Mouse (Mus musculus): ENCODE measurements at regions not wholly inside any gene's neighbourhood (a gene's known extent, or its start where the extent isn't known, plus 50 kb on each side); places are given as distances from the start of the nearest gene placed in this dataset.

GRCm38 (mm10) chr15:50498716-50499115 is 3386.0 kb upstream of the Gm7489 start:
- Histone ChIP-seq H3K27me3 (no peaks in the 10 kb centered on the region), H3K4me3 (no peak overlapping the region), H3K4me2 (replicated peaks) (no peak overlapping the region), H3K9me3 (no peaks in the 10 kb centered on the region), H3K27ac (no peak overlapping the region), H3K36me3 (no peaks in the 10 kb centered on the region), H3K9ac (no peak overlapping the region), H3K4me1 (no peaks in the 10 kb centered on the region)
- WGBS: 86% methylated on average over 2 of the region's 2 CpGs
- no peak for ATAC-seq (ENCODE audit: low FRiP score, low read depth)

DNA sequence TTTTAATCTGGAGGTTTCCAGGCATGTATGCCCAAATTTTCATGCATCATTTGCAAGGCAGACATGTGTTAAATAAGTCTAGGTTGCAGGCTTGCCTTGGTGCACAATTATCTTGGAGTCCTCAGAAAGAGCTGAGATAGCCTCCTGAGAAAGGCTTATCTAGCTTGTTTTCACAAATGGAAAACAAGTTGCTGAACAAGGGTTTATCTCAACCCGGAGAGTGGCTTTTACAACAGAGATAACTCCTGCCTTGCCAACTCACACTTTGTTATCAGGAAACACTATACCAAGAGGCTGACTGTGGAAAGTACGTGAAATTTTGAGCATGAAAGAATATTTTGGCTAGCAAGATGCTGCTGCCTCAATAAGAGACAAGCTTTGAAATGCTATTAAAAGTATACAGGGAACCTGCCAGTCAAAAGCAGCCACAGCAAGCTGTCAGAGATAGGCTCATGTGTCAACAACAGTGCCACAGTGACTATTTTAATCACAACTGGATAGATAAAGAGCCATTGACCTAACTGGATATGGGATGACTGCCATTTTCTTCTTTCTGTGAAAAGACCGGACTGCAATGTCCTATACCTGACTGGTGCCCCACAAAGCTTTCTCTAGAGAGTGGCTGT is 3376.6 kb upstream of the Gm7489 start:
- Histone ChIP-seq H3K9ac (no peak overlapping the region), H3K4me3 (no peak overlapping the region), H3K4me2 (replicated peaks) (no peak overlapping the region), H3K27me3 (no peaks in the 10 kb centered on the region), H3K36me3 (no peaks in the 10 kb centered on the region), H3K9me3 (no peaks in the 10 kb centered on the region), H3K4me1 (no peaks in the 10 kb centered on the region), H3K27ac (no peak overlapping the region)
- ATAC-seq (ENCODE audit: low FRiP score, low read depth): no peak
- 77% methylated on average over 3 of the region's 3 CpGs for WGBS

DNA sequence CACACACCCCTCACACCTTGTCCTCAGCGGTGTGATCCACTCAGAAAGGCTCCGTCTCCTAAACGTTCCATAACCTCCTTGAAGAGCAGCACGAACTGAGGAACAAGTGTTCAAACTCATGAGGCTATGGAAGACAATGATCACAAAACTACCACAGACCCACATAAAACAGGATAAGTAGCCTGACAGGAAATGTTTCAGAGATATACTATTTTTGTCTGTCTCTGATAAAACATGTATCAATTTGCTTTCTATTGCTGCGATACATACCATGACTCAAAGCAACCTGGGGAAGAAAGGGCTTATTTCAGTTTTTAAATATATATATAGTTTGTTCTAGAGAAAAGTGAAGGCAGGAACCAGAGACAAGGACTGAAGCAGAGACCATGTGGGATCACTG is 3371.7 kb upstream of the Gm7489 start:
- no peak overlapping the region for H3K4me3 ChIP-seq
- no peak overlapping the region for H3K9ac ChIP-seq
- no peak overlapping the region for H3K4me2 ChIP-seq (replicated peaks)
- WGBS: 93% methylated on average over 5 of the region's 5 CpGs
- H3K27me3 ChIP-seq: no peaks in the 10 kb centered on the region
- ATAC-seq (ENCODE audit: low FRiP score, low read depth): no peak
- 0 out of 2 replicates have a peak, but pooled peaks cover 6% of the 10 kb centered on the region for H3K4me1 ChIP-seq
- no peaks in the 10 kb centered on the region for H3K9me3 ChIP-seq
- no peaks in the 10 kb centered on the region for H3K36me3 ChIP-seq
- H3K27ac ChIP-seq: no peak overlapping the region

- H3K27ac ChIP-seq: no peak overlapping the region
- no peak overlapping the region for H3K9ac ChIP-seq
- ATAC-seq (ENCODE audit: low FRiP score, low read depth): peak; percentile 24; the same call in 1 of the 2 replicates
- H3K27me3 ChIP-seq: no peaks in the 10 kb centered on the region
- H3K4me1 ChIP-seq: no peaks in the 10 kb centered on the region
- 43% methylated on average over 2 of the region's 2 CpGs for WGBS
- H3K4me2 ChIP-seq (replicated peaks): no peak overlapping the region
- H3K4me3 ChIP-seq: no peak overlapping the region
- no peaks in the 10 kb centered on the region for H3K9me3 ChIP-seq
- H3K36me3 ChIP-seq: no peaks in the 10 kb centered on the region
These were observed 3359.9 kb upstream of the Gm7489 start for GRCm38 (mm10) chr15:50524841-50525240.

DNA sequence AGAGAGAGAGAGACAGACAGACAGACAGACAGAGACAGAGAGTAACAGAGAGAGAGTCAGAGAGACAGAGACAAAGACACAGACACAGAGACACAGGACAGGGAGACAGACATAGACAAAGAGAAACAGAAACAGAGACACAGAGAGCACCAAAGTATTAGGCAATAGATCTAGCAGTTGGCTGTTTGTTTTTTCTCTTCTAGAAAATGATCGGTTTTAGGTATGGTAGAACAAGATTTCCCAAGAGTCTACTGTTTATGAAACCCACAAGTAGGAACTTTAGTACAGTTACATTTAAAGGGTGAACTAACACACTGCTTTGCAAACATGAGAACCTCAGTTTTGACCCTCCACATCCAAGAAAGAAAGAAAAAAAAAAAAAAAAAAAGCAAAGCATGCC is 3350.2 kb upstream of the Gm7489 start:
- Histone ChIP-seq H3K27ac (no peak overlapping the region), H3K9me3 (no peaks in the 10 kb centered on the region), H3K4me2 (replicated peaks) (no peak overlapping the region), H3K27me3 (no peaks in the 10 kb centered on the region), H3K4me3 (no peak overlapping the region), H3K4me1 (no peaks in the 10 kb centered on the region), H3K36me3 (no peaks in the 10 kb centered on the region), H3K9ac (no peak overlapping the region)
- ATAC-seq (ENCODE audit: low FRiP score, low read depth): no peak
- WGBS: 81% methylated on average over 1 of the region's 1 CpGs

- ATAC-seq (ENCODE audit: low FRiP score, low read depth): no peak
- Histone ChIP-seq H3K9me3 (no peaks in the 10 kb centered on the region), H3K4me1 (no peaks in the 10 kb centered on the region), H3K27me3 (no peaks in the 10 kb centered on the region), H3K4me3 (no peak overlapping the region), H3K9ac (no peak overlapping the region), H3K27ac (no peak overlapping the region), H3K36me3 (no peaks in the 10 kb centered on the region), H3K4me2 (replicated peaks) (no peak overlapping the region)
- WGBS: 70% methylated on average over 3 of the region's 3 CpGs
These were observed 3321.1 kb upstream of the Gm7489 start for GRCm38 (mm10) chr15:50563611-50564010.

DNA sequence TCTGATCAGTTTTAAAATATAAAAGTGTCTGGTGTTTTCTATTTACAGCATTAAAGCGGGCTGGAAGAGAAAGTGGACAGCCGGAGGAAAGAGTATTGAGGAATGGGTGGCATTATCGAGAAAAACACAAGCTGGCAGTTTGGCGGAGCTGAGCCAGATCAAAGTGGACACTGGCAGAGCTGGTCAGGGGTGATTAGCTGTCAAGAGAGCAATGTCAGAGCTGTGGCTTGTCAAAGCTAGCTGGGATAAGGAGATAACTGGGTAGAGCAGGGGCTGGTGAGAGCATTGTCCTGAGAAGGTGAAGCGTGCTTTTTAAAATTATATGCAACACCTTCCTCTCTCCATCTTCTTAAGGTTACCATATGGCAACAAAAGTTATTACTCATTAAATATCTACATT is 3303.9 kb upstream of the Gm7489 start:
- Histone ChIP-seq H3K4me1 (no peaks in the 10 kb centered on the region), H3K36me3 (no peaks in the 10 kb centered on the region), H3K4me3 (no peak overlapping the region), H3K4me2 (replicated peaks) (no peak overlapping the region), H3K9me3 (peaks cover 7% of the 10 kb centered on the region; the same call in 1 of the 2 replicates), H3K27me3 (no peaks in the 10 kb centered on the region), H3K9ac (no peak overlapping the region), H3K27ac (no peak overlapping the region)
- WGBS: 90% methylated on average over 5 of the region's 5 CpGs
- no peak for ATAC-seq (ENCODE audit: low FRiP score, low read depth)

GRCm38 (mm10) chr15:50583951-50584350 is 3300.8 kb upstream of the Gm7489 start:
- H3K9ac ChIP-seq: no peak overlapping the region
- no peak overlapping the region for H3K4me3 ChIP-seq
- no peaks in the 10 kb centered on the region for H3K36me3 ChIP-seq
- ATAC-seq (ENCODE audit: low FRiP score, low read depth): no peak
- H3K9me3 ChIP-seq: peaks cover 7% of the 10 kb centered on the region; the same call in 1 of the 2 replicates
- no peaks in the 10 kb centered on the region for H3K27me3 ChIP-seq
- H3K4me2 ChIP-seq (replicated peaks): no peak overlapping the region
- no peaks in the 10 kb centered on the region for H3K4me1 ChIP-seq
- H3K27ac ChIP-seq: no peak overlapping the region

DNA sequence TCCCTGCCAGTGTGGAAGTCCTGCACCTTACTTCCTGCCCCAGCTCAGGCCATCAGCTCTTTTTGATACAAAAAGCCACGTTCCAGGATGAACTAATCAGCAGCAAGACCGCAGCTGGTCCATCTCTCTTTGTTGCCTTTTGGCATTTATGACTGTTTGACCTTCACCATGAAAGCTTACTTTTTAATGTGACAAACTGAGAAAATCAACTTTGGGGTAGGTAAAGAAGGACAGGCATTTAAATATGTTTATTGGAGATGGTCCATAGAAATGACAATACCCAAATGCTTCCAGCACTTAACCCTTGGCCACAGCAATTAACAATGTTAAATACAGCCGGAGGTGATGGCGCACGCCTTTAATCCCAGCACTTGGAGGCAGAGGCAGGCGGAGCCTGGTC is 3299.2 kb upstream of the Gm7489 start:
- no peak for ATAC-seq (ENCODE audit: low FRiP score, low read depth)
- 81% methylated on average over 6 of the region's 6 CpGs for WGBS

More for the DNA sequence above, 3299.2 kb upstream of the Gm7489 start:
- Histone ChIP-seq H3K4me3 (no peak overlapping the region), H3K36me3 (no peaks in the 10 kb centered on the region), H3K4me2 (replicated peaks) (no peak overlapping the region), H3K4me1 (no peaks in the 10 kb centered on the region), H3K9ac (no peak overlapping the region), H3K27me3 (no peaks in the 10 kb centered on the region), H3K27ac (no peak overlapping the region), H3K9me3 (0 out of 2 replicates have a peak, but pooled peaks cover under 1% of the 10 kb centered on the region)
